In genomic region chr2:13129337-13129736, GRCm38 (mm10) we compare ENCODE assay signal across 9 mouse cellular contexts.
DNase-seq lines count a peak whose midpoint lies in the region; ATAC-seq and TF ChIP-seq lines count a peak whose summit lies in the region.
"Had no signal": no experiment of that assay in that cellular context is flagged by ENCODE, and none has a peak within 500 bp of the region (broad histone marks: within the 10 kb centered on the region; RNA-seq: fewer than 3 reads in every experiment).

No protein-coding gene starts in this region.

- H3K27ac ChIP-seq in kidney, embryonic 14.5 days (ENCODE audit: low read depth, low read length) = no peak overlapping the region
- no peak overlapping the region for H3K27ac ChIP-seq in forebrain, postnatal 0 days (ENCODE audit: low read depth, low read length)
- 0 out of 2 replicates have a peak overlapping the region, but pooled peaks have one; percentile 28 for H3K27ac ChIP-seq in neural tube, embryonic 15.5 days (replicated peaks)

- H3K36me3 ChIP-seq in kidney, embryonic 14.5 days (ENCODE audit: control insufficient read depth, insufficient read depth, low read length) = no peaks in the 10 kb centered on the region
- no peaks in the 10 kb centered on the region for H3K36me3 ChIP-seq in forebrain, postnatal 0 days (ENCODE audit: insufficient read depth)
- no peaks in the 10 kb centered on the region for H3K36me3 ChIP-seq in neural tube, embryonic 15.5 days

- H3K4me2 ChIP-seq in kidney, embryonic 14.5 days (replicated peaks; ENCODE audit: low read depth, low read length) = no peak overlapping the region
- H3K4me2 ChIP-seq in forebrain, postnatal 0 days (ENCODE audit: low read depth) = peak overlapping the region; percentile 33
- peak overlapping the region; percentile 53 for H3K4me2 ChIP-seq in neural tube, embryonic 15.5 days

- WGBS in kidney, embryonic 14.5 days = 48% methylated on average over 10 of the region's 10 CpGs
- 27% methylated on average over 10 of the region's 10 CpGs for WGBS in forebrain, postnatal 0 days
- 12% methylated on average over 10 of the region's 10 CpGs for WGBS in neural tube, embryonic 15.5 days

- no peak overlapping the region for H3K4me3 ChIP-seq in kidney, embryonic 14.5 days (ENCODE audit: low read length)
- H3K4me3 ChIP-seq in forebrain, postnatal 0 days (ENCODE audit: low read depth, low read length) = no peak overlapping the region
- peak overlapping the region; percentile 25 for H3K4me3 ChIP-seq in neural tube, embryonic 15.5 days (replicated peaks)

- TF ChIP-seq CTCF in forebrain, postnatal 0 days (IDR thresholded peaks at IDR 0.05; ENCODE audit: low read depth) = no peak

- ATAC-seq in kidney, embryonic 14.5 days (ENCODE audit: low FRiP score, low TSS enrichment) = peak; percentile 55; the same call in 1 of the 2 replicates
- peak; percentile 66 for ATAC-seq in forebrain, postnatal 0 days
- ATAC-seq in neural tube, embryonic 15.5 days (ENCODE audit: low FRiP score) = peak; percentile 80

- H3K9ac ChIP-seq in kidney, embryonic 14.5 days (ENCODE audit: low read depth, low read length) = no peak overlapping the region
- H3K9ac ChIP-seq in forebrain, postnatal 0 days = no peak overlapping the region; the same call in 1 of the 2 replicates
- 0 out of 2 replicates have a peak overlapping the region, but pooled peaks have one; percentile 26 for H3K9ac ChIP-seq in neural tube, embryonic 15.5 days (replicated peaks)

- no peaks in the 10 kb centered on the region for H3K9me3 ChIP-seq in kidney, embryonic 14.5 days (ENCODE audit: control insufficient read depth, low read length)
- H3K9me3 ChIP-seq in forebrain, postnatal 0 days (ENCODE audit: low read length) = no peaks in the 10 kb centered on the region
- H3K9me3 ChIP-seq in neural tube, embryonic 15.5 days (replicated peaks) = no peaks in the 10 kb centered on the region

- H3K4me1 ChIP-seq in kidney, embryonic 14.5 days (ENCODE audit: control insufficient read depth, insufficient read depth, low read length) = no peaks in the 10 kb centered on the region
- 0 out of 2 replicates have a peak, but pooled peaks cover 2% of the 10 kb centered on the region for H3K4me1 ChIP-seq in forebrain, postnatal 0 days (ENCODE audit: insufficient read depth)
- peaks cover 14% of the 10 kb centered on the region for H3K4me1 ChIP-seq in neural tube, embryonic 15.5 days

- DNase-seq in kidney, adult 18-20 months = no peak
- DNase-seq in forebrain, postnatal 0 days = peak; percentile 12
- peak; percentile 17 to 21 for DNase-seq in left cerebral cortex, adult 18-20 months (ENCODE audit: low spot score in 2 of 2)
- DNase-seq in lung, postnatal 36 days = no peak
- DNase-seq in lung, postnatal 25 days (ENCODE audit: low spot score) = no peak
- no peak for DNase-seq in spleen, postnatal 14 days (ENCODE audit: low spot score in 2 of 2)
- DNase-seq: lung, adult 2 months had no signal

- no peaks in the 10 kb centered on the region for H3K27me3 ChIP-seq in kidney, embryonic 14.5 days (ENCODE audit: control insufficient read depth, insufficient read depth, low read length)
- no peaks in the 10 kb centered on the region for H3K27me3 ChIP-seq in forebrain, postnatal 0 days (ENCODE audit: insufficient read depth, low read length)
- no peaks in the 10 kb centered on the region for H3K27me3 ChIP-seq in neural tube, embryonic 15.5 days (replicated peaks)

Comparison
In these comparisons a context has a peak if more than half of its experiments do, and no peak if none do; other contexts are left out.
1. DNase-seq: peak in forebrain, postnatal 0 days (single experiment) and left cerebral cortex, adult 18-20 months (2 of 2); none in kidney, adult 18-20 months (single experiment), lung, postnatal 36 days (single experiment), lung, postnatal 25 days (single experiment) and spleen, postnatal 14 days (0 of 2).
2. Peak in every context shown above with its lines, with median percentiles within 50 percentile points of each other: ATAC-seq.